Mouse (Mus musculus) erythroblast, embryonic 14.5 days (primary cell): ENCODE results near the gene Rora.

Source experiments
- GATA1 ChIP-seq: IDR thresholded peaks from 2 replicates; pipeline ENCODE4 v1.6.1; 2012; ENCODE audit warnings: low read length, inconsistent platforms, mixed read lengths
- TAL1 ChIP-seq: IDR thresholded peaks from 3 replicates; pipeline ENCODE4 v1.6.1; 2012; ENCODE audit warnings: low read length, inconsistent platforms, mixed read lengths

GRCm38 (mm10) chr9:69294426-69294825 is 640.8 kb downstream of the Rora start:
- TF ChIP-seq GATA1: no peak
- TF ChIP-seq TAL1: no peak
